Mouse (Mus musculus) MEL (cell line): ENCODE measurements at regions not wholly inside any gene's neighbourhood (a gene's known extent, or its start where the extent isn't known, plus 50 kb on each side); places are given as distances from the start of the nearest gene placed in this dataset.

Experiments used
- DNase-seq: peaks from one replicate; pipeline ENCODE4 v3.0.0; 2011; ENCODE audit warnings: low read depth, low spot score
- H3K27ac ChIP-seq: 2 replicates; pipeline ENCODE4 v1.5.1; 2012; ENCODE audit warnings: low read depth, mild to moderate bottlenecking, control low read depth, low read length, moderate library complexity; ENCODE audit not compliant: control insufficient read depth
- H3K27me3 ChIP-seq, 2 experiments: fragments of 150-350 bp in 1 of 2; sonication (generic) in 1 of 2; 2 replicates each; pipeline ENCODE4 v1.6.1; 2012; ENCODE audit warnings: low read length in 2 of 2, mild to moderate bottlenecking in 2 of 2, improper control_type of control experiment in 1 of 2, moderate library complexity in 1 of 2; ENCODE audit not compliant: insufficient read depth in 2 of 2, control insufficient read depth in 1 of 2
- H3K36me3 ChIP-seq, 2 experiments: 2 replicates each; pipeline ENCODE4 v1.6.1; 2012 to 2014; ENCODE audit warnings: low read length in 2 of 2, improper control_type of control experiment in 1 of 2, inconsistent platforms in 1 of 2, mild to moderate bottlenecking in 1 of 2; ENCODE audit not compliant: insufficient read depth in 2 of 2, control insufficient read depth in 1 of 2
- H3K4me1 ChIP-seq, 2 experiments: fragments of 150-350 bp in 1 of 2; sonication (generic) in 1 of 2; 2 replicates each; pipeline ENCODE4 v1.6.1; 2012; ENCODE audit warnings: low read length in 2 of 2, improper control_type of control experiment in 1 of 2, mild to moderate bottlenecking in 1 of 2; ENCODE audit not compliant: insufficient read depth in 2 of 2, control insufficient read depth in 1 of 2
- H3K4me3 ChIP-seq, 2 experiments: fragments of 150-350 bp in 1 of 2; sonication (generic) in 1 of 2; 2 replicates each; pipeline ENCODE4 v1.5.1; 2012; ENCODE audit warnings: low read depth in 2 of 2, low read length in 2 of 2, mild to moderate bottlenecking in 2 of 2, moderate library complexity in 2 of 2, control low read depth in 1 of 2, improper control_type of control experiment in 1 of 2; ENCODE audit not compliant: control insufficient read depth in 1 of 2, insufficient read depth in 1 of 2
- H3K79me2 ChIP-seq: 2 replicates; pipeline ENCODE4 v1.6.1; 2012; ENCODE audit warnings: mild to moderate bottlenecking, low read length, moderate library complexity; ENCODE audit not compliant: control insufficient read depth, poor library complexity, insufficient read depth
- H3K9ac ChIP-seq: 2 replicates; pipeline ENCODE4 v1.6.1; 2012; ENCODE audit warnings: low read depth, mild to moderate bottlenecking, control low read depth, low read length, moderate library complexity; ENCODE audit not compliant: control insufficient read depth, poor library complexity, severe bottlenecking
- H3K9me3 ChIP-seq: fragments of 150-350 bp; sonication (generic); replicated peaks from 2 replicates; pipeline ENCODE4 v1.6.1; 2012; ENCODE audit warnings: mild to moderate bottlenecking, low read length, improper control_type of control experiment, moderate library complexity; ENCODE audit not compliant: insufficient read depth
- BHLHE40 ChIP-seq: IDR thresholded peaks from 2 replicates; pipeline ENCODE4 v1.6.1; 2012; ENCODE audit warnings: low read depth, mild to moderate bottlenecking, inconsistent platforms, low read length, improper control_type of control experiment, borderline replicate concordance
- CHD2 ChIP-seq: IDR thresholded peaks from 2 replicates; pipeline ENCODE4 v1.6.1; 2011; ENCODE audit warnings: low read length, improper control_type of control experiment
- CTCF ChIP-seq, 3 experiments: IDR thresholded peaks in 2 of 3; conservative IDR thresholded peaks in 1 of 3; 2 replicates each; pipeline ENCODE4 v1.5.1; 2011 to 2012; ENCODE audit warnings: low read length in 3 of 3, low read depth in 2 of 3, mild to moderate bottlenecking in 2 of 3, improper control_type of control experiment in 1 of 3, inconsistent platforms in 1 of 3, mixed read lengths in 1 of 3, moderate library complexity in 1 of 3; ENCODE audit not compliant: control insufficient read depth in 1 of 3, insufficient read depth in 1 of 3, poor library complexity in 1 of 3, severe bottlenecking in 1 of 3
- GABPA ChIP-seq: IDR thresholded peaks from 2 replicates; pipeline ENCODE4 v1.6.1; 2012; ENCODE audit warnings: low read depth, mild to moderate bottlenecking, inconsistent platforms, low read length, improper control_type of control experiment, moderate library complexity
- HCFC1 ChIP-seq: IDR thresholded peaks from 2 replicates; pipeline ENCODE4 v1.6.1; 2012; ENCODE audit warnings: low read depth, mild to moderate bottlenecking, inconsistent platforms, low read length, improper control_type of control experiment, moderate library complexity
- KAT2A ChIP-seq: conservative IDR thresholded peaks from 2 replicates; pipeline ENCODE4 v1.6.1; 2012; ENCODE audit warnings: low read depth, low read length, improper control_type of control experiment, inconsistent platforms
- MAX ChIP-seq: IDR thresholded peaks from 2 replicates; pipeline ENCODE4 v1.6.1; 2011; ENCODE audit warnings: low read length, improper control_type of control experiment
- MXI1 ChIP-seq: IDR thresholded peaks from 2 replicates; pipeline ENCODE4 v1.6.1; 2011; ENCODE audit warnings: mild to moderate bottlenecking, low read depth, low read length, improper control_type of control experiment
- NELFE ChIP-seq: IDR thresholded peaks from 2 replicates; pipeline ENCODE4 v1.6.1; 2011; ENCODE audit warnings: low read depth, low read length, improper control_type of control experiment
- NRF1 ChIP-seq: IDR thresholded peaks from 2 replicates; pipeline ENCODE4 v1.6.1; 2014; ENCODE audit warnings: low read depth, mild to moderate bottlenecking, inconsistent platforms, low read length, improper control_type of control experiment, moderate library complexity; ENCODE audit not compliant: poor library complexity, insufficient read depth, severe bottlenecking
- POLR2A ChIP-seq, 2 experiments: IDR thresholded peaks; 2 replicates each; pipeline ENCODE4 v1.6.1; 2011 to 2012; ENCODE audit warnings: low read length in 2 of 2, mild to moderate bottlenecking in 2 of 2, control low read depth in 1 of 2, improper control_type of control experiment in 1 of 2, low read depth in 1 of 2, moderate library complexity in 1 of 2; ENCODE audit not compliant: control insufficient read depth in 1 of 2, insufficient read depth in 1 of 2, poor library complexity in 1 of 2
- POLR2AphosphoS5 ChIP-seq: IDR thresholded peaks from 2 replicates; pipeline ENCODE4 v1.6.1; 2012; ENCODE audit warnings: low read depth, borderline replicate concordance, mild to moderate bottlenecking, inconsistent platforms, low read length, moderate library complexity, mixed read lengths
- RAD21 ChIP-seq: IDR thresholded peaks from 2 replicates; pipeline ENCODE4 v1.6.1; 2011; ENCODE audit warnings: mild to moderate bottlenecking, low read depth, low read length, improper control_type of control experiment
- RCOR1 ChIP-seq: IDR thresholded peaks from 2 replicates; pipeline ENCODE4 v1.6.1; 2012; ENCODE audit warnings: low read depth, mild to moderate bottlenecking, inconsistent platforms, low read length, improper control_type of control experiment
- SIN3A ChIP-seq: IDR thresholded peaks from 2 replicates; pipeline ENCODE4 v1.6.1; 2012; ENCODE audit warnings: low read length, improper control_type of control experiment, inconsistent platforms
- TBP ChIP-seq: IDR thresholded peaks from 2 replicates; pipeline ENCODE4 v1.8.0; 2011; ENCODE audit warnings: low read depth, low read length, improper control_type of control experiment
- TCF12 ChIP-seq: IDR thresholded peaks from 2 replicates; pipeline ENCODE4 v1.6.1; 2014; ENCODE audit warnings: low read depth, mild to moderate bottlenecking, inconsistent platforms, low read length, improper control_type of control experiment, moderate library complexity
- ZC3H11A ChIP-seq: IDR thresholded peaks from 2 replicates; pipeline ENCODE4 v1.6.1; 2012; ENCODE audit warnings: low read depth, mild to moderate bottlenecking, inconsistent platforms, low read length, improper control_type of control experiment
- ZKSCAN1 ChIP-seq: IDR thresholded peaks from 2 replicates; pipeline ENCODE4 v1.6.1; 2012; ENCODE audit warnings: low read depth, mild to moderate bottlenecking, inconsistent platforms, low read length, improper control_type of control experiment, moderate library complexity

DNA sequence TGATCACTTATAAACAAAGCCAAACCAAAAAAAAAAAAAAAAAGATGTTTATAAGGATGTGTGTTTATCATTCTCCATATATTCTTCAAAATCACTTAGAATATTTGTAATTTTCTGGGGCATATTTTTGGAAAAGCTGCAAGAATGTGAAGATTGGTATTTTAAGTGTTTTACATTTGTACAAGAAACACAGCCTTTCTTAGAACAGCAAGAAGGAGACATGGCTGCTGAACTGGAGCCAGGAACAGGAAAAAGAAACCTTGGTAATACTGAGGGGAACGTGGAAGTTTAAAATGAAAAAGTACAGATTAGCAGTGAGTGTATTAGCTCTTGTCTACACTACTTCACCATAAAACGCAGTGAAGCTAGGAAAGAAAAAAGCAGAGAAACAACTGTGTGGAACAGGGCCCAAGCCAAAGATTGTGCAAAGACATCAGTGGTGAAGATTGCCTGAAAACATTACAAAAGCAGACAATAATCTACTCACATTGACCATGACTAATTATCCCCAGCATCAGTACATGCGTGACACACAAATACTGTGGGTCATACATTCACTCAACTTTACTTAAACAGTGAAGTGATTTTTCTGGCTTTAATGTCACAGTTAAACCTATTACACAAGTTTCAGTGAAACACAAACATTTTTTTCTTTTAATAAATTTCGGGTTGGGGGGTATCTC, 122.8 kb upstream of the Vegfc start:
- H3K4me3 ChIP-seq = no peak overlapping the region
- H3K36me3 ChIP-seq = no peaks in the 10 kb centered on the region
- no peak for DNase-seq
- TF ChIP-seq HCFC1 (no peak), RAD21 (no peak), CTCF (IDR thresholded peaks at IDR 0.05 in 2 of 3, conservative IDR thresholded peaks at IDR 0.05 in 1 of 3; ENCODE audit: control insufficient read depth in 1 of 3, insufficient read depth in 1 of 3, low read depth in 2 of 3, low read length in 3 of 3, poor library complexity in 1 of 3, severe bottlenecking in 1 of 3) (no peak), ZKSCAN1 (no peak)
- H3K9me3 ChIP-seq = no peaks in the 10 kb centered on the region
- H3K4me1 ChIP-seq = no peaks in the 10 kb centered on the region
- no peaks in the 10 kb centered on the region for H3K27me3 ChIP-seq
- H3K9ac ChIP-seq = no peak overlapping the region
- H3K27ac ChIP-seq = no peak overlapping the region
- H3K79me2 ChIP-seq = no peaks in the 10 kb centered on the region

GRCm38 (mm10) chr8:53956148-53956547, 121.3 kb upstream of the Vegfc start:
- H3K79me2 ChIP-seq = no peaks in the 10 kb centered on the region
- no peak overlapping the region for H3K9ac ChIP-seq
- no peak overlapping the region for H3K27ac ChIP-seq
- DNase-seq = no peak
- no peak overlapping the region for H3K4me3 ChIP-seq
- H3K4me1 ChIP-seq = no peaks in the 10 kb centered on the region
- TF ChIP-seq KAT2A (no peak), POLR2AphosphoS5 (no peak), GABPA (no peak), RCOR1 (no peak), BHLHE40 (no peak), CHD2 (no peak), TCF12 (no peak), MXI1 (no peak), TBP (no peak), POLR2A (IDR thresholded peaks at IDR 0.05; ENCODE audit: control insufficient read depth in 1 of 2, insufficient read depth in 1 of 2, low read depth in 1 of 2, low read length in 2 of 2, poor library complexity in 1 of 2) (no peak), NRF1 (no peak), MAX (no peak), ZC3H11A (no peak), NELFE (no peak), SIN3A (no peak)
- no peaks in the 10 kb centered on the region for H3K36me3 ChIP-seq
- H3K27me3 ChIP-seq = no peaks in the 10 kb centered on the region
- H3K9me3 ChIP-seq = no peaks in the 10 kb centered on the region
